Mouse (Mus musculus) brain, adult 2 months (tissue): ENCODE measurements at regions not wholly inside any gene's neighbourhood (a gene's known extent, or its start where the extent isn't known, plus 50 kb on each side); places are given as distances from the start of the nearest gene placed in this dataset.
A peak's percentile ranks its signal among the peaks of the same experiment; 100 is the strongest.

Experiments
- DNase-seq: peaks from one replicate; pipeline ENCODE4 v3.0.0; 2011; ENCODE audit warnings: low read depth, low spot score

GRCm38 (mm10) chr8:53695323-53695722 lies 56.5 kb upstream of the Neil3 start:
- peak; percentile 49 for DNase-seq
